Mouse (Mus musculus) mesoderm, embryonic 11.5 days (tissue): ENCODE results near the gene Rab31.

ENCODE experiments used
- DNase-seq: peaks from one replicate; pipeline ENCODE4 v3.0.0-alpha.2; 2012; ENCODE audit warnings: low read depth, low spot score

The Rab31 gene

GRCm38 (mm10) chr17:65771951-65772934, at the start of gene Rab31:
Rab31 (minus strand) TSS chr17:65772752.
- DNase-seq: peak; percentile 63

GRCm38 (mm10) chr17:65820197-65820596, 47.6 kb upstream of the Rab31 start:
- DNase-seq: no peak

GRCm38 (mm10) chr17:65813763-65814162, 41.2 kb upstream of the Rab31 start:
- no peak for DNase-seq

- no peak for DNase-seq
Measured at GRCm38 (mm10) chr17:65811032-65811431, 38.5 kb upstream of the Rab31 start.

- DNase-seq: no peak
Measured at GRCm38 (mm10) chr17:65806416-65806815, 33.9 kb upstream of the Rab31 start.

GRCm38 (mm10) chr17:65805966-65806365, 33.4 kb upstream of the Rab31 start:
- no peak for DNase-seq

- DNase-seq: no peak
Measured at GRCm38 (mm10) chr17:65802026-65802425, 29.5 kb upstream of the Rab31 start.

- no peak for DNase-seq
Measured at GRCm38 (mm10) chr17:65800451-65800850, 27.9 kb upstream of the Rab31 start.

GRCm38 (mm10) chr17:65799353-65799752, 26.8 kb upstream of the Rab31 start:
- DNase-seq: no peak

- no peak for DNase-seq
Measured at GRCm38 (mm10) chr17:65798446-65798845, 25.9 kb upstream of the Rab31 start.

GRCm38 (mm10) chr17:65796056-65796455, 23.5 kb upstream of the Rab31 start:
- DNase-seq: no peak

GRCm38 (mm10) chr17:65794096-65794850, 21.7 kb upstream of the Rab31 start:
- DNase-seq: no peak

- DNase-seq: no peak
Measured at GRCm38 (mm10) chr17:65793307-65793930, 20.9 kb upstream of the Rab31 start.

GRCm38 (mm10) chr17:65791161-65791560, 18.6 kb upstream of the Rab31 start:
- no peak for DNase-seq

GRCm38 (mm10) chr17:65789576-65789975, 17.0 kb upstream of the Rab31 start:
- DNase-seq: no peak

- DNase-seq: no peak
Measured at GRCm38 (mm10) chr17:65788542-65789291, 16.2 kb upstream of the Rab31 start.

- DNase-seq: no peak
Measured at GRCm38 (mm10) chr17:65787261-65787660, 14.7 kb upstream of the Rab31 start.

GRCm38 (mm10) chr17:65786225-65786624, 13.7 kb upstream of the Rab31 start:
- DNase-seq: no peak

GRCm38 (mm10) chr17:65785707-65786106, 13.2 kb upstream of the Rab31 start:
- no peak for DNase-seq

- DNase-seq: no peak
Measured at GRCm38 (mm10) chr17:65784610-65785140, 12.1 kb upstream of the Rab31 start.
